Mouse (Mus musculus) hindbrain, embryonic 16.5 days (tissue): ENCODE results near the gene Atp13a2. TPM values are rescaled to one million over a fixed set of nuclear protein-coding genes. Genes with fewer than 3 reads are reported as not detected.

Experiments
- polyA plus RNA-seq: library from polyadenylated mRNA; unstranded; fragments of >200 nt; fragmentation: Nextera tagmentation; extraction: Ambion mirVana; gene quantifications from 2 replicates; pipeline ENCODE4 v1.2.1, GENCODE M21; 2015

The Atp13a2 gene
- polyA plus RNA-seq, 1 experiment from 2014 or later, result 185 TPM

Other genes starting within 250 kb of the Atp13a2 start
- gene Padi6, start 244.2 kb upstream of the Atp13a2 start, polyA plus RNA-seq, result 0.06 TPM in 1 of 2 replicates, not detected in the other
- 0.14 TPM in 1 of 2 replicates, not detected in the other for gene Padi4, start 212.6 kb upstream of the Atp13a2 start, polyA plus RNA-seq
- 0.05 TPM in 1 of 2 replicates, not detected in the other for gene Padi3, start 176.2 kb upstream of the Atp13a2 start, polyA plus RNA-seq
- gene Padi1, start 141.1 kb upstream of the Atp13a2 start, polyA plus RNA-seq, result not detected in 2 replicates
- gene Padi2, start 80.5 kb upstream of the Atp13a2 start, polyA plus RNA-seq, result 2.4 and 2.7 TPM in 2 replicates
- gene Sdhb, start 25.7 kb upstream of the Atp13a2 start, polyA plus RNA-seq, result 490 and 530 TPM in 2 replicates
- 130 and 180 TPM in 2 replicates for gene Mfap2, start 23.5 kb downstream of the Atp13a2 start, polyA plus RNA-seq
- gene Crocc, start 73.7 kb downstream of the Atp13a2 start, polyA plus RNA-seq, result 4.6 and 4.9 TPM in 2 replicates
- gene Necap2, start 91.5 kb downstream of the Atp13a2 start, polyA plus RNA-seq, result 54.0 and 55.5 TPM in 2 replicates
- 0.60 and 1.0 TPM in 2 replicates for gene Spata21, start 101.5 kb downstream of the Atp13a2 start, polyA plus RNA-seq
- gene Szrd1, start 152.9 kb downstream of the Atp13a2 start, polyA plus RNA-seq, result 22.4 and 23.9 TPM in 2 replicates
- gene Fbxo42, start 161.0 kb downstream of the Atp13a2 start, polyA plus RNA-seq, result 20.4 and 24.8 TPM in 2 replicates
- 8.4 and 8.9 TPM in 2 replicates for gene Rsg1, start 227.1 kb downstream of the Atp13a2 start, polyA plus RNA-seq